Mouse (Mus musculus) olfactory bulb, adult 2 months (tissue): ENCODE results near the gene Nxt1.

ENCODE experiments used
- CTCF ChIP-seq: fragments of 200-500 bp; IDR thresholded peaks from 2 replicates; pipeline ENCODE4 v1.5.1; 2012; ENCODE audit warnings: low read depth, mild to moderate bottlenecking, low read length, moderate library complexity; ENCODE audit not compliant: insufficient read depth
- POLR2A ChIP-seq: fragments of 200-500 bp; IDR thresholded peaks from 2 replicates; pipeline ENCODE4 v1.6.1; 2012; ENCODE audit warnings: mild to moderate bottlenecking, low read depth, low read length, moderate library complexity; ENCODE audit not compliant: insufficient read depth

DNA sequence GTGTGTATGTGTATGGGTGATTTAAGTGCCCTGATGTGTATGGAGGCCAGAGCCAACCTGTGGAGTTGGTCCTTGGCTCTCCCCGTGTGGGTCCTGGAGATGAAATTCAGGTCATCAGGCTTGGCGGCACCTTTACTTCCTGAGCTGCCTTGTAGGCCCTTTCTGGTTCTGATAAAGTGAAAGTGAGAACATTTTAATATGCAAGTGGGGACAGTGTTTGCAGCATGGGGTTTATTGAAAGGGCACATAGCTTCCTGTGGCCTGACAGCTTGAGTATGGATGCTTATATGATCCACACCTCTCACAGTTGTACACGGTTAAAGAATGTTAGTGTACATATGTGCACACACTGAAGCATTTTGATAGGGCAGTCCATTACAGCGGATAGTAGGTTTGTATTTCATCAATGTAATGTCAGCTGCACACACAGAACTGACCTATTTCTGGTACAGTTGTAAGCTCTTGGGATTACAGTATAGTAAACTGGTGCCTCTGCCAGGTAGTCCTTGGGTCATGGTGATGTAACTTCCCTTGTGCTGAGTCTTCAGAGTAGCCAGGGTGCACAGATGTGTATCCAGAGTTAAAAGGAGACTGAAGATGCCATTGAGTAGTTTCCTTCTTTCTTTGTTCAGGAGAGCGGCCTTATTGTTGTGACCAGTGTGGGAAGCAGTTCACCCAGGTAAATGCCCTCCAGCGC, 17.2 kb downstream of the Nxt1 start:
- TF ChIP-seq CTCF = no peak
- no peak for TF ChIP-seq POLR2A
